Mouse (Mus musculus) lung, adult 18-20 months (tissue): ENCODE measurements around the gene Gdf10.

Source experiments
- DNase-seq, 2 experiments: peaks; one replicate each; pipeline ENCODE4 v3.0.0; 2022; ENCODE audit warnings: mixed read lengths in 2 of 2

Gene Gdf10

GRCm38 (mm10) chr14:33940739-33941138 is 17.4 kb downstream of the Gdf10 start, which contains the start of gene Gdf2:
TSS of gene Gdf2 (plus strand) at chr14:33941039.
- no peak for DNase-seq

GRCm38 (mm10) chr14:33942222-33942621 is 18.8 kb downstream of the Gdf10 start:
- DNase-seq, result no peak

- DNase-seq, result no peak
Measured at GRCm38 (mm10) chr14:33946125-33946524, 22.7 kb downstream of the Gdf10 start.

- no peak for DNase-seq
Measured at GRCm38 (mm10) chr14:33952233-33952981, 29.0 kb downstream of the Gdf10 start.

GRCm38 (mm10) chr14:33953761-33954160 is 30.4 kb downstream of the Gdf10 start, which contains the start of gene Rbp3:
TSS of gene Rbp3 (plus strand) at chr14:33954003.
- DNase-seq, result no peak

GRCm38 (mm10) chr14:33956055-33956454 is 32.7 kb downstream of the Gdf10 start:
- no peak for DNase-seq

- DNase-seq, result no peak
Measured at GRCm38 (mm10) chr14:33958186-33958585, 34.8 kb downstream of the Gdf10 start.

GRCm38 (mm10) chr14:33958841-33959240 is 35.5 kb downstream of the Gdf10 start:
- DNase-seq, result no peak

GRCm38 (mm10) chr14:33959341-33959740 is 36.0 kb downstream of the Gdf10 start:
- DNase-seq, result peak in 1 of 2 experiments; percentile 20

- DNase-seq, result no peak
Measured at GRCm38 (mm10) chr14:33965675-33966074, 42.3 kb downstream of the Gdf10 start.

GRCm38 (mm10) chr14:33972679-33973078 is 49.3 kb downstream of the Gdf10 start:
- no peak for DNase-seq

- no peak for DNase-seq
Measured at GRCm38 (mm10) chr14:33974752-33975151, 51.4 kb downstream of the Gdf10 start.

- DNase-seq, result no peak
Measured at GRCm38 (mm10) chr14:33977748-33978147, 54.4 kb downstream of the Gdf10 start.

GRCm38 (mm10) chr14:33978604-33979059 is 55.2 kb downstream of the Gdf10 start, which contains the start of gene Zfp488:
TSS of gene Zfp488 (minus strand) at chr14:33978764.
- no peak for DNase-seq
